Mouse (Mus musculus): ENCODE measurements around the gene Mcf2.

Mcf2 gene

GRCm38 (mm10) chrX:60178744-60179458 lies at the start of gene Mcf2:
Mcf2 (minus strand) TSS chrX:60179089.
- peak in 1 of 2 experiments; percentile 6 for DNase-seq (ENCODE audit: low spot score in 2 of 2)

- no peak for DNase-seq (ENCODE audit: low spot score in 2 of 2)
Measured at GRCm38 (mm10) chrX:60187726-60188125, 8.8 kb upstream of the Mcf2 start.

- no peak for DNase-seq (ENCODE audit: low spot score in 2 of 2)
Measured at GRCm38 (mm10) chrX:60182611-60183010, 3.7 kb upstream of the Mcf2 start.

- DNase-seq (ENCODE audit: low spot score in 2 of 2), result no peak
Measured at GRCm38 (mm10) chrX:60178025-60178743, 705 bp downstream of the Mcf2 start.

GRCm38 (mm10) chrX:60170106-60170505 lies 8.8 kb downstream of the Mcf2 start:
- no peak for DNase-seq (ENCODE audit: low spot score in 2 of 2)

- no peak for DNase-seq (ENCODE audit: low spot score in 2 of 2)
Measured at GRCm38 (mm10) chrX:60169511-60169910, 9.4 kb downstream of the Mcf2 start.

GRCm38 (mm10) chrX:60168796-60169195 lies 10.1 kb downstream of the Mcf2 start:
- DNase-seq (ENCODE audit: low spot score in 2 of 2), result no peak

GRCm38 (mm10) chrX:60147268-60147974 lies 31.5 kb downstream of the Mcf2 start:
- DNase-seq (ENCODE audit: low spot score in 2 of 2), result peak in 1 of 2 experiments; percentile 7

- no peak for DNase-seq (ENCODE audit: low spot score in 2 of 2)
Measured at GRCm38 (mm10) chrX:60075359-60075758, 103.5 kb downstream of the Mcf2 start.

GRCm38 (mm10) chrX:60055185-60055584 lies 123.7 kb downstream of the Mcf2 start:
- no peak for DNase-seq (ENCODE audit: low spot score in 2 of 2)

- DNase-seq (ENCODE audit: low spot score in 2 of 2), result no peak
Measured at GRCm38 (mm10) chrX:60054745-60055144, 124.1 kb downstream of the Mcf2 start.

GRCm38 (mm10) chrX:60026654-60027053 lies 152.2 kb downstream of the Mcf2 start:
- DNase-seq (ENCODE audit: low spot score in 2 of 2), result peak in 1 of 2 experiments; percentile 11

GRCm38 (mm10) chrX:60021595-60021994 lies 157.3 kb downstream of the Mcf2 start:
- DNase-seq (ENCODE audit: low spot score in 2 of 2), result no peak

GRCm38 (mm10) chrX:60021007-60021406 lies 157.9 kb downstream of the Mcf2 start:
- no peak for DNase-seq (ENCODE audit: low spot score in 2 of 2)

GRCm38 (mm10) chrX:60014588-60014987 lies 164.3 kb downstream of the Mcf2 start:
- DNase-seq (ENCODE audit: low spot score in 2 of 2), result no peak

GRCm38 (mm10) chrX:60013084-60013676 lies 165.7 kb downstream of the Mcf2 start:
- no peak for DNase-seq (ENCODE audit: low spot score in 2 of 2)
